Mouse (Mus musculus) liver, embryonic 14.5 days (tissue): ENCODE results near the gene Dip2c. TPM values are rescaled to one million over a fixed set of nuclear protein-coding genes. Genes with fewer than 3 reads are reported as not detected.

Source experiments
- ATAC-seq: fragments of 200-750 bp; cut with Nextera tagmentation; 2 replicates; pipeline ENCODE4 v1.8.0; 2017; ENCODE audit warnings: moderate number of reproducible peaks, mild to moderate bottlenecking, moderate library complexity; ENCODE audit not compliant: insufficient read depth
- DNase-seq, 3 experiments: peaks; one replicate each; pipeline ENCODE4 v3.0.0-alpha.2; 2012 to 2013; ENCODE audit warnings: low read depth in 3 of 3, low spot score in 3 of 3
- H3K27ac ChIP-seq: fragments of 300-500 bp; sonication (generic); 2 replicates; pipeline ENCODE4 v1.5.1; 2014; ENCODE audit warnings: moderate library complexity, mild to moderate bottlenecking, control low read depth, inconsistent platforms
- H3K27me3 ChIP-seq: fragments of 300-500 bp; sonication (generic); 2 replicates; pipeline ENCODE4 v1.6.1; 2014; ENCODE audit warnings: mild to moderate bottlenecking, low read length, moderate library complexity; ENCODE audit not compliant: control insufficient read depth, insufficient read depth
- H3K36me3 ChIP-seq: fragments of 300-500 bp; sonication (generic); replicated peaks from 2 replicates; pipeline ENCODE4 v1.6.1; 2014; ENCODE audit warnings: low read depth; ENCODE audit not compliant: control insufficient read depth, insufficient read depth
- H3K4me1 ChIP-seq, 2 experiments: fragments of 200-500 bp in 1 of 2; fragments of 300-500 bp in 1 of 2; sonication (generic) in 1 of 2; replicated peaks; 2 replicates each; pipeline ENCODE4 v1.6.1; 2012 to 2014; ENCODE audit warnings: antibody characterized with exemption in 1 of 2, inconsistent platforms in 1 of 2, low read length in 1 of 2; ENCODE audit not compliant: control insufficient read depth in 2 of 2, insufficient read depth in 2 of 2
- H3K4me2 ChIP-seq: fragments of 300-500 bp; sonication (generic); 2 replicates; pipeline ENCODE4 v1.6.1; 2014; ENCODE audit warnings: low read depth, mild to moderate bottlenecking, control low read depth, moderate library complexity
- H3K4me3 ChIP-seq, 2 experiments: fragments of 200-500 bp in 1 of 2; fragments of 300-500 bp in 1 of 2; sonication (generic) in 1 of 2; 2 replicates each; pipeline ENCODE4 v1.5.1; 2012 to 2014; ENCODE audit warnings: low read depth in 2 of 2, low read length in 2 of 2, mild to moderate bottlenecking in 2 of 2, control low read depth in 1 of 2, inconsistent platforms in 1 of 2, moderate library complexity in 1 of 2; ENCODE audit not compliant: insufficient read depth in 1 of 2
- H3K9ac ChIP-seq: fragments of 300-500 bp; sonication (generic); replicated peaks from 2 replicates; pipeline ENCODE4 v1.6.1; 2014; ENCODE audit warnings: mild to moderate bottlenecking, control low read depth, moderate library complexity
- H3K9me3 ChIP-seq: fragments of 300-500 bp; sonication (generic); 2 replicates; pipeline ENCODE4 v1.6.1; 2016; ENCODE audit warnings: low read length, mixed read lengths; ENCODE audit not compliant: control insufficient read depth
- CTCF ChIP-seq: IDR thresholded peaks from 2 replicates; pipeline ENCODE4 v1.5.1; 2016; ENCODE audit warnings: antibody characterized with exemption, low read depth, control low read depth
- EP300 ChIP-seq: IDR thresholded peaks from 2 replicates; pipeline ENCODE4 v1.6.1; 2016; ENCODE audit warnings: antibody characterized with exemption, low read depth
- WGBS: fragments of 180-500 bp; shearing (Covaris S2); extraction: QIAGEN DNeasy Blood & Tissue Kit; methylation state at CpG from one replicate; pipeline ENCODE4 v1.1.7; 2014; ENCODE audit not compliant: insufficient replicate concordance; 5-methylcytosine and 5-hydroxymethylcytosine counted together
- polyA plus RNA-seq, 2 experiments: library from polyadenylated mRNA; depleted of rRNA in 1 of 2; stranded (reverse) in 1 of 2; unstranded in 1 of 2; fragments of >200 nt; fragmentation: Nextera tagmentation in 1 of 2; extraction: Ambion mirVana in 1 of 2; gene quantifications; 2 replicates each; pipeline versions ENCODE4 v1.2.1 to v1.2.3; 2012 to 2014

Dip2c gene
- polyA plus RNA-seq, 2 experiments, result 0.46 to 0.55 TPM

GRCm38 (mm10) chr13:9695403-9695802 is 419.1 kb downstream of the Dip2c start:
- ATAC-seq (no peak), DNase-seq (no peak)
- no peaks in the 10 kb centered on the region for H3K9me3 ChIP-seq
- no peak overlapping the region for H3K4me2 ChIP-seq
- peaks cover 5% of the 10 kb centered on the region for H3K36me3 ChIP-seq
- H3K4me3 ChIP-seq, result no peak overlapping the region
- no peak for TF ChIP-seq EP300
- no peak for TF ChIP-seq CTCF
- H3K9ac ChIP-seq, result no peak overlapping the region
- no peaks in the 10 kb centered on the region for H3K27me3 ChIP-seq
- H3K4me1 ChIP-seq, result no peaks in the 10 kb centered on the region
- no peak overlapping the region for H3K27ac ChIP-seq
- WGBS, result 87% methylated on average over 4 of the region's 4 CpGs

GRCm38 (mm10) chr13:9695809-9696208 is 419.5 kb downstream of the Dip2c start:
- H3K4me2 ChIP-seq, result no peak overlapping the region
- no peak for ATAC-seq
- H3K36me3 ChIP-seq, result peaks cover 4% of the 10 kb centered on the region
- DNase-seq, result no peak
- H3K27ac ChIP-seq, result no peak overlapping the region
- H3K4me3 ChIP-seq, result no peak overlapping the region
- H3K9ac ChIP-seq, result no peak overlapping the region
- no peaks in the 10 kb centered on the region for H3K4me1 ChIP-seq
- TF ChIP-seq CTCF, result no peak
- TF ChIP-seq EP300, result no peak
- H3K9me3 ChIP-seq, result no peaks in the 10 kb centered on the region
- H3K27me3 ChIP-seq, result no peaks in the 10 kb centered on the region

- no peak overlapping the region for H3K27ac ChIP-seq
- H3K9me3 ChIP-seq, result no peaks in the 10 kb centered on the region
- H3K4me3 ChIP-seq, result no peak overlapping the region
- TF ChIP-seq EP300, result no peak
- TF ChIP-seq CTCF, result no peak
- ATAC-seq (no peak), DNase-seq (no peak)
- 78% methylated on average over 4 of the region's 4 CpGs for WGBS
- H3K4me2 ChIP-seq, result no peak overlapping the region
- H3K4me1 ChIP-seq, result peaks cover 0 to 3% of the 10 kb centered on the region in 2 experiments; a peak in 1 of 4 replicates
- no peak overlapping the region for H3K9ac ChIP-seq
- H3K36me3 ChIP-seq, result peaks cover 4% of the 10 kb centered on the region
- no peaks in the 10 kb centered on the region for H3K27me3 ChIP-seq
These were observed 421.0 kb downstream of the Dip2c start for GRCm38 (mm10) chr13:9697340-9697739.

GRCm38 (mm10) chr13:9702615-9703235 is 426.4 kb downstream of the Dip2c start:
- 60% methylated on average over 12 of the region's 12 CpGs for WGBS
- Histone ChIP-seq H3K36me3 (no peaks in the 10 kb centered on the region; the same call in 1 of the 2 replicates), H3K9me3 (no peaks in the 10 kb centered on the region), H3K9ac (no peak overlapping the region), H3K4me1 (peaks cover 0 to 3% of the 10 kb centered on the region in 2 experiments; a peak in 1 of 4 replicates), H3K27ac (no peak overlapping the region), H3K4me2 (no peak overlapping the region), H3K4me3 (no peak overlapping the region), H3K27me3 (no peaks in the 10 kb centered on the region)
- TF ChIP-seq CTCF (no peak), EP300 (no peak)
- peak; percentile 75 for ATAC-seq
- DNase-seq, result peak in 2 of 3 experiments; percentile 15 to 25

GRCm38 (mm10) chr13:9706720-9707119 is 430.4 kb downstream of the Dip2c start:
- H3K36me3 ChIP-seq, result no peaks in the 10 kb centered on the region; the same call in 1 of the 2 replicates
- H3K4me1 ChIP-seq, result peaks cover 0 to 3% of the 10 kb centered on the region in 2 experiments; a peak in 1 of 4 replicates
- no peak overlapping the region for H3K4me2 ChIP-seq
- no peaks in the 10 kb centered on the region for H3K9me3 ChIP-seq
- WGBS, result 80% methylated on average over 8 of the region's 8 CpGs
- TF ChIP-seq EP300, result no peak
- no peak for TF ChIP-seq CTCF
- DNase-seq (no peak), ATAC-seq (no peak)
- H3K9ac ChIP-seq, result no peak overlapping the region
- no peak overlapping the region for H3K4me3 ChIP-seq
- H3K27me3 ChIP-seq, result no peaks in the 10 kb centered on the region
- H3K27ac ChIP-seq, result no peak overlapping the region
